ENCODE assay signal across 12 mouse cellular contexts in genomic region chr8:35946539-35946940, GRCm38 (mm10).
DNase-seq lines count a peak whose midpoint lies in the region; ATAC-seq and TF ChIP-seq lines count a peak whose summit lies in the region.
"Had no signal": no experiment of that assay in that cellular context is flagged by ENCODE, and none has a peak within 500 bp of the region (broad histone marks: within the 10 kb centered on the region; RNA-seq: fewer than 3 reads in every experiment).

No protein-coding gene starts in this region.

- H3K9me3 ChIP-seq in intestine, embryonic 14.5 days (ENCODE audit: control insufficient read depth, low read length): no peaks in the 10 kb centered on the region
- H3K9me3 ChIP-seq in stomach, postnatal 0 days (ENCODE audit: control insufficient read depth, low read length): no peaks in the 10 kb centered on the region
- H3K9me3 ChIP-seq: forebrain, embryonic 15.5 days; hindbrain, embryonic 15.5 days; liver, embryonic 13.5 days; midbrain, embryonic 15.5 days had no signal

- DNase-seq in kidney, adult 2 months: peak; percentile 27
- no peak for DNase-seq in kidney, postnatal 4 days
- DNase-seq in thymus, postnatal 0 days (ENCODE audit: low spot score): peak; percentile 9
- DNase-seq in thymus, postnatal 10 days (ENCODE audit: low spot score in 2 of 2): no peak
- DNase-seq in intestine, embryonic 14.5 days (ENCODE audit: low spot score): peak; percentile 58
- DNase-seq in stomach, postnatal 0 days (ENCODE audit: low spot score): no peak
- DNase-seq in adrenal gland, postnatal 4 days (ENCODE audit: low spot score in 2 of 2): no peak
- DNase-seq in spleen, postnatal 4 days (ENCODE audit: low spot score in 2 of 2): no peak
- DNase-seq: liver, embryonic 13.5 days had no signal

- no peak overlapping the region for H3K4me3 ChIP-seq in kidney, adult 2 months (ENCODE audit: insufficient read depth, low read depth, low read length)
- no peak overlapping the region for H3K4me3 ChIP-seq in intestine, embryonic 14.5 days (ENCODE audit: low read depth, low read length)
- no peak overlapping the region for H3K4me3 ChIP-seq in stomach, postnatal 0 days (ENCODE audit: low read depth, low read length)
- H3K4me3 ChIP-seq: forebrain, embryonic 15.5 days; hindbrain, embryonic 15.5 days; liver, embryonic 13.5 days; midbrain, embryonic 15.5 days had no signal

- no peak overlapping the region for H3K9ac ChIP-seq in intestine, embryonic 14.5 days (ENCODE audit: low read length)
- H3K9ac ChIP-seq in stomach, postnatal 0 days (ENCODE audit: low read length): no peak overlapping the region
- H3K9ac ChIP-seq: forebrain, embryonic 15.5 days; hindbrain, embryonic 15.5 days; liver, embryonic 13.5 days; midbrain, embryonic 15.5 days had no signal

- 31% methylated on average over 1 of the region's 1 CpGs for WGBS in kidney, adult 2 months
- 17% methylated on average over 1 of the region's 1 CpGs for WGBS in intestine, embryonic 14.5 days
- 39% methylated on average over 1 of the region's 1 CpGs for WGBS in stomach, postnatal 0 days

- H3K4me2 ChIP-seq in intestine, embryonic 14.5 days (ENCODE audit: low read length): no peak overlapping the region
- no peak overlapping the region for H3K4me2 ChIP-seq in stomach, postnatal 0 days (replicated peaks; ENCODE audit: low read depth)
- H3K4me2 ChIP-seq: forebrain, embryonic 15.5 days; hindbrain, embryonic 15.5 days; liver, embryonic 13.5 days; midbrain, embryonic 15.5 days had no signal

- no peaks in the 10 kb centered on the region for H3K27me3 ChIP-seq in kidney, adult 2 months (replicated peaks; ENCODE audit: control insufficient read depth, insufficient read depth, low read length)
- no peaks in the 10 kb centered on the region for H3K27me3 ChIP-seq in intestine, embryonic 14.5 days (replicated peaks; ENCODE audit: control insufficient read depth, insufficient read depth, low read length)
- no peaks in the 10 kb centered on the region for H3K27me3 ChIP-seq in stomach, postnatal 0 days (ENCODE audit: control insufficient read depth, insufficient read depth, low read length)
- H3K27me3 ChIP-seq: forebrain, embryonic 15.5 days; hindbrain, embryonic 15.5 days; liver, embryonic 13.5 days; midbrain, embryonic 15.5 days had no signal

- TF ChIP-seq CTCF in kidney, adult 2 months (conservative IDR thresholded peaks at IDR 0.05; ENCODE audit: insufficient read depth, insufficient read length, low read depth, low read length): no peak
- TF ChIP-seq CTCF in stomach, postnatal 0 days (IDR thresholded peaks at IDR 0.05; ENCODE audit: low read depth): peak; percentile 36

- no peak for TF ChIP-seq POLR2A in kidney, adult 2 months (IDR thresholded peaks at IDR 0.05; ENCODE audit: low read depth, low read length)

- H3K36me3 ChIP-seq in kidney, adult 2 months (ENCODE audit: control insufficient read depth, insufficient read depth, low read length): no peaks in the 10 kb centered on the region
- H3K36me3 ChIP-seq in intestine, embryonic 14.5 days (ENCODE audit: control insufficient read depth, insufficient read depth, low read length): no peaks in the 10 kb centered on the region
- H3K36me3 ChIP-seq in stomach, postnatal 0 days (ENCODE audit: control insufficient read depth, insufficient read depth, low read length): no peaks in the 10 kb centered on the region
- H3K36me3 ChIP-seq: forebrain, embryonic 15.5 days; hindbrain, embryonic 15.5 days; liver, embryonic 13.5 days; midbrain, embryonic 15.5 days had no signal

- H3K4me1 ChIP-seq in kidney, adult 2 months (ENCODE audit: control insufficient read depth, insufficient read depth, low read length): no peaks in the 10 kb centered on the region
- no peaks in the 10 kb centered on the region for H3K4me1 ChIP-seq in intestine, embryonic 14.5 days (replicated peaks; ENCODE audit: control insufficient read depth, insufficient read depth, low read length)
- H3K4me1 ChIP-seq in stomach, postnatal 0 days (replicated peaks; ENCODE audit: control insufficient read depth, insufficient read depth): no peaks in the 10 kb centered on the region
- H3K4me1 ChIP-seq: hindbrain, embryonic 15.5 days; liver, embryonic 13.5 days; midbrain, embryonic 15.5 days had no signal

- H3K27ac ChIP-seq in kidney, adult 2 months (ENCODE audit: insufficient read depth, low read depth, low read length): no peak overlapping the region
- H3K27ac ChIP-seq in intestine, embryonic 14.5 days (ENCODE audit: low read depth): no peak overlapping the region
- no peak overlapping the region for H3K27ac ChIP-seq in stomach, postnatal 0 days (replicated peaks)
- H3K27ac ChIP-seq: forebrain, embryonic 15.5 days; hindbrain, embryonic 15.5 days; liver, embryonic 13.5 days; midbrain, embryonic 15.5 days had no signal

- TF ChIP-seq EP300 in stomach, postnatal 0 days (optimal IDR thresholded peaks at IDR 0.05): no peak

- ATAC-seq in intestine, embryonic 14.5 days (replicated peaks; ENCODE audit: low FRiP score, low TSS enrichment, low read depth): peak; percentile 66
- no peak for ATAC-seq in stomach, postnatal 0 days (ENCODE audit: low FRiP score, low TSS enrichment)
- ATAC-seq: forebrain, embryonic 15.5 days; midbrain, embryonic 15.5 days had no signal

Comparison
In these comparisons a context has a peak if more than half of its experiments do, and no peak if none do; other contexts are left out.
1. DNase-seq: peak in kidney, adult 2 months (single experiment), thymus, postnatal 0 days (single experiment) and intestine, embryonic 14.5 days (single experiment); none in kidney, postnatal 4 days (0 of 2), thymus, postnatal 10 days (0 of 2), stomach, postnatal 0 days (single experiment), adrenal gland, postnatal 4 days (0 of 2) and spleen, postnatal 4 days (0 of 2).